Mouse (Mus musculus): ENCODE measurements around the gene Rrbp1. TPM values are rescaled to one million over a fixed set of nuclear protein-coding genes. Genes with fewer than 3 reads are reported as not detected.

Gene Rrbp1
- polyA plus RNA-seq (2015; fragmentation: Nextera tagmentation; extraction: Ambion mirVana): 40.5 and 51.5 TPM in 2 replicates

DNA sequence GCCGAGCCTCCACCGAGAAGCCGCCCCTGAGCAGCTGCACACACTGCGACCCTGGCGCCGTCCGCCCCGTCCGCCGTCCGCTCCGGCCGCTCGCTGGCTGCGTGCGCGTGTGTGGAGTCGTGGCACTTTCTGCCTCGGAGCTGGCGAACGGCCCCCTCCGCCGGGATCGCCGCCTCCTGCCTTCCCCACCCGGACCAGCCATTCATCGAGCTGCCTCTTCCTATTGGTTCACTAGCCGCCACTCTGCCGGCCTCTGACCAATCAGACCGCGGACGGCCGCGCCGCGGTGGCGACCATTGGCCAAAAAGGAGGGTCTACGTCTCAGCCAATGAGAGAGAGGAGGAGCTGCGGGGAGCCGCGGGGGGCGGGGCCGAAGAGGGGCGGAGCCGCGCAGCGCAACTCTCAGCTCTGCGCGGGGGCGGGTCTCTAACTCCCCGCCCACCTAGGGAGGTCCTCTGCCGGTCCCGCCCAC, at the start of gene Rrbp1:
Gene Rrbp1 (minus strand): TSS at position 184 of the 472 bp plus-strand sequence.

DNA sequence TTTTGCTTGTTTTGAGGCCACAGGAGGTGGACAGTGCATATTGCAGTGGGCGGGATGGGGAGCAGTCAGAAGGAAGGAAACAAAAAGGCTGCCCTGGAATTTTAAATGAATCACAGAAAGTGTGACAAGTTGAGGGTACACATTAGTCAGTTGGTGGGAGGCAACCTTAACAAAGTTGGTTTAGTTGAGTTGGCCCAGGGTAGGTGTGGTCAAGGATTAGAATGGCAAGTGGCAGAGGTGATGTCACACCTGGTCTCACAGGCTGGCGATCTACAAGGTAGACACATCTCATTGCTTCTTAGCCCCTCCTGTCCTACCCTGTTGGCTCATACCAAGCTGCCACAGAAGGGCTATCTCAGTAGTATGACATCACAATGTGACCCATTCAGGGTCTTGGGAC, 21.6 kb upstream of the Rrbp1 start, which contains the start of gene Banf2:
Gene Banf2 (plus strand): TSS at position 396 of the 400 bp plus-strand sequence.

DNA sequence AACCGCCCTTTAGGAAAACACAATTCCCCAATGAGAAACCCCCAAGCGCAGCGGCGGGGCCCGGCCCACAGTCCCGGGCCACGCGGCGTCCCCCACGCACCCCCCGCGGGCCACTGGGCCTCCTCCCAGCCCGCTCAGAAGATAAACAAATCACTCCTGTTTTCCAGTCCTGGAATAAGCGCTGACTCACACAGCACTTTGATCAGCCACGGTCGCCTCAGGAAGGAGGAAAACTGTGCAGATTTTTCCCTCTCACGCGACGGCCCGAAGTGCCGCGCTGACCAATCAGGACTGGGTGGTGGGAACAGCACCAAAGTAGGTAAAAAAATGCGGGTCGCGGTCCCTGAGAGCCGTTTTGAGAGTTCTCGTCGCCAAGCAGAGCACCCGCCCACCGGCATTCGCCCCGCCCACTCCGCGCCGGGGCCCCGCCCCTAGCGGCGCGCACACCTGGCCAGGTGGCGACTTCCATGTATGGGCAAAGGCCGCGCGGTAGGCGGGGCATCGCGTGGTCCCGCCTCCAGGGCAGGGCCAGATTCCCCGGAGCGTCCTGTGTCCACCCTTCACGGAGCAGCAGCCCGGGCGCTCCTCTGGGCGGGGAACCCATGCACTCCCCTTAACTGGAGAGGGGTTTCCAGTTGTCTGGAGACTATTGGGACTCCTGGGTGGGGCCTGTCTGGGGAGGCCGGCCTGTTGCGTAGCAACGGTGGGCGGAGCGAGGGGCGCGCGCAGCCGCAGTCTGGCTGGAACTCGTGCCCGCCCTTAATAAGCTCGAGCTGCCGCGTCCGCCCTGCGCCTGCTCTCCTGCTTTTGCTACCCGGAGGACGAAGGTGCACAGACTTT, 96.1 kb downstream of the Rrbp1 start, which contains the start of gene Dstn:
Gene Dstn (plus strand): TSS at position 561 of the 840 bp plus-strand sequence.

Other genes with a start within 250 kb of the Rrbp1 start
- 0.49 and 0.85 TPM in 2 replicates for gene Bfsp1, start 148.1 kb downstream of the Rrbp1 start, polyA plus RNA-seq (2015; fragmentation: Nextera tagmentation; extraction: Ambion mirVana)
- gene Dstn, start 95.9 kb downstream of the Rrbp1 start, polyA plus RNA-seq (2015; fragmentation: Nextera tagmentation; extraction: Ambion mirVana): 221 and 246 TPM in 2 replicates
- not detected in 2 replicates for gene Banf2, start 21.8 kb upstream of the Rrbp1 start, polyA plus RNA-seq (2015; fragmentation: Nextera tagmentation; extraction: Ambion mirVana)